Mouse (Mus musculus) kidney, postnatal 25 days (tissue): ENCODE results near the gene Suox.
"Not testable (repeated sequence)": the region's sequence is repeated elsewhere in the genome, so short reads cannot be mapped to it uniquely, and the experiment has no call there.

Experiments
- DNase-seq, 2 experiments: peaks; one replicate each; pipeline ENCODE4 v3.0.0; 2021; ENCODE audit warnings: mixed read lengths in 2 of 2

The Suox gene

DNA sequence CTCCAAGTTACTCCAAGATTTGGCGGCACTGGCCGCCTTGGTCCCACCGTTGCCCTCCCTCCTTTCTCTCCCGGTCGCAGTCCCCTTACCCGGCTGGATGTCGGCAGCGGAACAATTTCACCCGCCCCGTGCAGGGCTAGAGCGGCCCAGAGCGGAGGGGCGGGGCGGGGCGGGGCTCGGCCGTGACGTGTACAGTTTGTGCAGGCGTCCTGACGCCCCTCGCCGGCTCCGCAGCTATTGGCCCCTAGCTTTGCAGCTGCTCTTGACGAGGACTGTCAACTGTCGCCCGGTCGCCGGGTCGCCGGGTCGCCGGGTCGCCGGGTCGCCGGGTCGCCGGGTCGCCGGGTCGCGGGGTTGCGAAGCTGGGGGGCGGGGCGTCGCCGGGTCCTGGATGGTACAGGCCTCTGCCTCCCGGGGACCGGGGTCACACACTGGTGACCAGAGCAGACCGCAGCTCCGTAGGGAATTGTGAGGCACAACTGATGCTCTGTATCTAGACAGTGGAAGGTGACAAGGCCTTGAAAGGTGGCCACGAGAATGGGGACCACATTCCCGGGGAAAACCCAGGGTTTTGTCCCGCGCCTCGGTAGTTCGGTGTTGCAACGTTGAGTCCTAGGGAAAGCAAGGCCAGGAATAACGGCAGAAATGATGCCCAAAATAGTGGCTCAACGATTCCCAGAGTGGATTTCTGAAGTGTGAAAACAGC is at the start of gene Suox:
TSS of gene Suox (minus strand) at position 311 of the 706 bp plus-strand sequence.
- DNase-seq, result peak; percentile 86 to 93

DNA sequence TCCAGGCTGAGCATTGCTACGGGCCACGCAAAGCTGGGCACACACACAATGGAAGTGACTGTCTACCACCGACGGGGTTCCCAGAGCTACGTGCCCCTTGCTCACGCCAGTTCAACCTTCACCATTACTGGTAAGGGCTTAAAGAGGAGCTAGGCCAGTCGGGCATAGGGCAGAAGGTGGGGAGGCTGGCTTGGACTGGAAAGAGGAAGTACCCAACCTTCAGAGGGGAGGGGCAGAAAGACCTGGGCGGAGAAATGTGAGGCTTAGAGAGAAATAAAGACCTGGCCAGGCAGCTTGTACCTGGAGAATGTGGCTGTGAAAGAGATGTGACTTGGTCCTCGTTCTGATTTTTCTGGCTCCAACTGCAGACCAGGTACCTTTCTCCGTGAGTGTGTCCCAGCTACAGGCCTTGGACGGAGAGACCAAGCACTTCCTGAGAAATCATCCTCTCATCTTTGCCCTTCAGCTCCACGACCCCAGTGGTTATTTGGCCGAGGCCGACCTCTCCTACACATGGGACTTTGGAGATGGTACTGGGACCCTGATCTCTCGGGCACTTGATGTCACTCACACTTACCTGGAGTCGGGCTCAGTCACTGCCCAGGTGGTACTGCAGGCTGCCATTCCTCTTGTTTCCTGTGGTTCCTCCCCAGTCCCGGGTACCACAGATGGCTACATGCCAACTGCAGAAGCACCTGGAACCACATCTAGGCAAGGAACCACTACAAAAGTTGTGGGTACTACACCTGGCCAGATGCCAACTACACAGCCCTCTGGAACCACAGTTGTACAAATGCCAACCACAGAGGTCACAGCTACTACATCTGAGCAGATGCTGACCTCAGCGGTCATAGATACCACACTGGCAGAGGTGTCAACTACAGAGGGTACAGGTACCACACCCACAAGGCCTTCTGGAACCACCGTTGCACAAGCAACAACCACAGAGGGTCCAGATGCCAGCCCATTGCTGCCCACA is 42.0 kb upstream of the Suox start:
- DNase-seq, result peak in 1 of 2 experiments; percentile 15

DNA sequence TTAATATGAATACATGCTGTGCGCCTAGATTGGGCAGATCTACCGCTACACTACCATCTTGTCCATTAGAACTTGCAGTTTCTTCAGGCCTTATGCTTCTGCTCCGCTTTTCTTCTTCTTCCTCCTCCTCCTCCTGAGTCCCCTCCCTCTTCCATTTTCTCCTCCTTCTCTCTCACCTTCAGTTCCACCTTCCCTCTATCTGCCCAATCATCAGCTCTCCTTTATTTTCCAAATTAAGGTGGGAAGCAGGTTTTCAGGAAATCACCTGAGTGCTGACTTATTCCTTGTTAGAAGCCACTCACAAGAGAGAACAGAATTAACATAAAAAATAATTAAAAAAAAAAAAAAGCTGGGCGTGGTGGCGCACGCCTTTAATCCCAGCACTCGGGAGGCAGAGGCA is 37.4 kb upstream of the Suox start:
- not testable (repeated sequence) for DNase-seq

DNA sequence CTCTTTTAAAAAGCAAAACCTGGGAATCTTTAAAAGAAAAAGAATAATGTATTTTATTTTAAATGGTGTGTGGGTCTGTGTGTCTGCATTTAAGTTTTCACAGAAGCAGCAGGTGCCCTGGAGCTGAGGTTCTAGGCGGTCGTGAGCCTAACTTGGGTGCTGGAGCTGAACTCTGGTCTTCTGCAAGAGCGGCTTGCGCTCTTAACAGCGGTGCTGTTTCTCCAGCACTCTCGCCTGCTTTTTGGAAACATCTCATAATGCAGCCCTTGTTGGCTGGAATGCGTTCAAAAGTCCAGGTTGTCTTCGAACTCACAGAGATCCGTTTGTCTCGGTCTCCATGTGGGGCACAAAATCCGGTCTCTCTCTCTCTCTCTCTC is 31.4 kb upstream of the Suox start:
- peak in 1 of 2 experiments; percentile 12 for DNase-seq

DNA sequence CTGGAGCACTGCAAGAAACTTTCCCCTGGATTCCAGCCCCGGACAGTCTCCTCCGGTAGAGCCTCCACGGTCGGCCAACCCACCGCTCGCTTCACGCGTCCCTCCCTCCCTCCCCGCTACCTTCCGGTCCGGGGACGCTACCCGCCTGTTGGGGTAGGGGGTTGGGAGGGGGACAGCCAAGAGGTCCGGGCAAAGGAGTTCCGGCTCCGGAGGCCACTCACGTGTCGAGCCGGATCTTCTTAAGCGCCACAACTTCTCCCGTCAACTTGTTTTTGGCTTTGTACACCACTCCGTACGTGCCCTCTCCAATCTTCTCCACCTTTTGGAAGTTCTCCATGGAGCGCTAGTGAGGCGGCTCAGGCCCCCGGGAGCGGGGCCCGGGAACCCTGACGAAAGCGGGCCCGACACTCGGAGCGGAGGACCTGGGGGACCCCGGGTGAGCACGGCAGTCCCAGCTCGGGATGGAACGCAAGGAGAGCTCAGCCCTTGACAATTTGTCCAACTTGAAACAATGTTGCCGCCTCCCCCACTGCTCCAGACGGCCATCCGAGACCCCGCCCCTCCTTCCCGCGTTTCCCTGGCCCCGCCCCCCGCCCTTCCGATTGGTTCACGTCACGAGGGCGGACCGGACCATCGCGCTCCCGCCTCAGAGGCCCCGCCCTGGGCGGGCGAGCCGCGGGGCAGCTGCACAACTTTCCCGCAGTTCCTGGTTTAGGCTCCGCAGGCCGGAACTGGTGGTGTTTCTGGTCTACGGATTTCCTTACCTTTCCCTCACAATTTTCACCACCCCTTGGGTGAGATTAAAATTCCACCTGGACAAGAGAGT is 30.8 kb upstream of the Suox start, which contains the start of gene Cdk2:
TSS of gene Cdk2 (minus strand) at position 541 of the 826 bp plus-strand sequence.
- peak; percentile 96 to 97 for DNase-seq

DNA sequence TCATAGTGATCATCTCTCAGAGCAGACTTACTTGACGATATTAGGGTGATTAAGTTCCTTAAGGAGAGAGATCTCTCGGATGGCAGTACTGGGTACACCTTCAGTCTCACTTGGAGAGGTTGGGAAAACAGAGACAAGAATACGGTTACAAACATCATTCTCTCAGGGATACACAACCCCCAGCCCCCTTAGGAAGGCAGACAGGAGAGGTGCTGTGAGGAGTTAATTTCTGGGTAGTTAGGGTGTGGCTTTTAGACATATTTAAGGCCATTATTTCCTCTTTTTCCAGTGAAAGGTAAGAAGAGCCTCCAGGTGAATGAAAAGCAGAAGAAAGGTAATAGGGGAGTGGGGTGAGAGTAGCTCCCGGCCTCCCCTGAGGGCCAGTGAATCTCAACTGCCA is 30.0 kb upstream of the Suox start, which contains the start of gene Pmel:
TSS of gene Pmel (plus strand) at position 301 of the 400 bp plus-strand sequence.
- DNase-seq, result no peak

DNA sequence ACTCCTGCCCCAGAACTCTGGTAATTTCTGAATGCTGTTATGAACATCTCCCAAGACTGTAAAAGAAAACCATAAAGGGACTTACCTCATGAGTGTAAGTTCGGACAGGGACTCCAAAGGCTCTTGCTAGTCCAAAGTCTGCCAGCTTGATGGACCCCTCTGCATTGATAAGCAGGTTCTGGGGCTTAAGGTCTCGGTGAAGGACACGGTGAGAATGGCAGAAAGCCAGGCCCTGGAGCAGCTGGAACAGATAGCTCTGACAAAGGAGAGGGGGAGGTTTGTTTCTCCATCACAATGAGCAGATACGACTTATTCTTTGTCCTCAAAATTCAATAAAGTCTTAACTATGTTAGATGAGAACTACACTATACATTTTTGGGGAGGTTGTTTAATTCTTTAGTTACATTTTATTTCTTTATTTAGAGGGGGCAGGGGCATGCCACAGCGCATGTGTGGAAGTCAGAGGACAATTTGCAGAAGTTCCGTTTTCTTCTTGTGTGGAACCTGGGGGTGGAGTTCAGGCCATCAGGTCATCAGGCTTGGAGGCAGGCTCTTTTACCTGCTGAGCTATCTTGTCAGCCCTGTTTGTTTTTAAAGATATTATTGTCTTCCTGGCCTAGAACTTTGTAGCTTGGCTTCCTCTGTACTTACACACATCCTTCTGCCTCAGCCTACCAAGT is 28.6 kb upstream of the Suox start:
- no peak for DNase-seq

DNA sequence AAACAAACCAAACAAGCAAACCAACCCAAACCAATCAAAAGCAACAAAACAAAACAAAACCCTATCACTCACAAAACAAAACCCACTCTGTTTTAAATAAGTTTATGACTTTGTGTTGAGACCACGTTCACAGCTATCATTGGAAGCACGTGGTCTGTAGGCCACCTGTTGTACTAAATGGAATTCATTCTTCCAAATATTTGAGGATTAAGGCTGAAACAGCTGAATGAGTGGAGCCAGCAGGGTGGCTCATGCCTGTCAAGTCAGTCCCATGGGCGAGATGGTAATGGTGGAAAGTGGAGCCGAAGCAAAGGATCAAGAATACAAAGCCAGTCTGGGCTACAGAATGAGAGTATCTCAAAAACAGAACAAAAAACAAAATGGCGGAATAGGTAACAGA is 26.8 kb upstream of the Suox start:
- no peak for DNase-seq

DNA sequence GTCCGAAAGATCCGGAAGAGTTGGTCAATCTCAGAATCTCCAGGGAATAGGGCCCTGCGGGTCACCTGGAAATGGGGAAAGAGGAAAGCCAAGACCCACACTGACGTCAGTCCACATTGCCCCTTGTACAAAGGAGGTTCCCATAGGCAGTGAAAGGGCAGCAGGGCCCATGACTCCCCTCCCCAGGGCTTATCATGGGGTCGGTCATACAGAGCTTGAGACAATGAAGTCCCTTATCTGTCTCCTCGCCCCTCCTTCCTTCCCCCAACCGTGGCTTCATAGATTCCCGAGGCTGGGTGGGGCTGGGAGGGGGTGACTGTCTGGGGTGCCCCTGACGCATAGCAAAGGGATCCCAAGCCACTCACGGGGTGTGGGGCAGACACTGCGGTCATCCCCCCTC is 25.7 kb upstream of the Suox start:
- DNase-seq, result no peak

DNA sequence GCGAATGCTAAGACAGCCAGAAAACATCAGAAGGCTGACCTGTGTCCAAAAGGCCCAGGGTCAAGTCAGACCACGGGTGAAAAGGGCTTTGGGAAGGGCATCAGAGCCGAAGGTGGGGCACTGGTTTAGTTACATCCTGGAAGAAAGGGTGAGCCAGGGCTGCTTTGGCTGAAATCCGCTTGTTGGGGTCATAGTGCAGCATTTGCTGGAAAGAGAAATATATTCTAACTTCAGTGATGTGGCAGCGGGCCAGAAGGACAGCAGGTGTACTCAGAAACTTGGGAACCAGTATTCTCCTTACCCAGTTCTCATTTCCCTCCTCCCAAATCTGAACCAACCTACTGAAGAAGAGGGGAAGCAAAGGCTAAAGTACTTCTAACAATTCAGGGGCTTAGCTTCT is 25.1 kb upstream of the Suox start:
- DNase-seq, result peak; percentile 77 to 80

DNA sequence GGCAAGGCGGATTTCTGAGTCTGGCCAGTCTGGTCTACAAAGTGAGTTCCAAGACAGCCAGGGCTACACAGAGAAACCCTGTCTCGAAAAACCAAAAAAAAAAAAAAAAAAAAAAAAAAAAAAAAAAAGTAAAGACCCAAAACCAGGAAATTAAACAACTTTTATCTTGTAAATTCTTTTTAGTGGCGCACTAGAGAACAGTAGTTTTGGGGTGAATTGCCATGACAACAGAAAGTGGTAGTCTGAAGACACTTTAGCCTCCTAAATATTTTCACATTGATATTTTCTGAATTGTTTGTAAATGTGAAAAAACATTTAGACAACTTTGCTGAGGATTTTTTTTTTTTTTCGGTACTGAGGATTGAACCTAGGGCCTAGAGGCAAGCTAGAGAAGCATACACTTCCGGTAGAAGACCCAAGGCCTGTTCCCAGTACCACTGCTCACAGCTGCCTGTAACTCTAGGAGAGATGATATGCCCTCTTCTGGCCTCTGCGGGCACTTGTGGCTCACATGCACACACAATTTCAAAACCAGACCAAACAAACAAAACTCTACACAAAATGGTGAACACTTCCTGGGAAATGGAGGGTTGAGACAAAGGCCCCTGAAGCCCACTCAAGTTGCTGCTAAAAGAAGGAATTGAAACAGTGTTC is 23.3 kb upstream of the Suox start:
- no peak for DNase-seq

DNA sequence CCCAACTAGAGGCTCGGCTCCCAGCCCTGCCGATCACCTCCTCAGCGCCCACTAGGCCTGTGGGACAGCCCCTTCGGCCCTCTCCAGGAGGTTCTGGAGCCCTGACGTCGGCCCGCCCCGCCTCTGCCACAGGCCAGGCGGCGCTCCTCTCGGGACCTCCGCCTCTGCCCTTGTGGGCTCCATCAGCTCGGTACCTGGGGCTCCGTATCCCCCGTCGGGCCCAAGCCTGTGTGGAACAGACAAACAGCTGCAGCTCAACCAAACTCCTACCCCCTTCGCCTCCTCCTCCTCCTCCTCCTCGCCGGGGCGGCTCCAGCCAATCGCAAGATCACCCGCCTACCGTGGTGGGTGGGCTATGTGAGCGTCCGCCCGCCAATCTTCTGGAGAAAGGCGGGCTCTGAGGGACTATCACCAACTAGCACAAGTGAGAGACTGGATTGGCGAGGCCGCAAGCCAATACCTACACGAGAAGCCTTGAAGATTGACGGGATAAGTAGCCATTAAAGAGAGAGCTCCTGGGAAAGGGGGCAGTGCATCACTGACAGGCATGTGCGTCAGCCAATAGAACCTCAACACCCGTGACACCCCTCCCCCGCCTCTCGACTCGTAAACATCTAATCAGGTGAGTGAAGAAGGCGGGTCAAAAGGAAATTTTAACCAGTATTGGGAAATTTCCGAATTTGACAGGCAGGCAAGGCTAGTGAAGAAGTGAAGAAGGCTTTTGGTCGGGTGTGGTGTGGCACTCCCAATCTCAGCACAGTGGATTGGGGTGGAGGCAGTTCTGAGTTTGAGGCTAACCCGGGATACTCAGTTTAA is 22.3 kb upstream of the Suox start, which contains the start of gene Rab5b:
TSS of gene Rab5b (minus strand) at position 273 of the 816 bp plus-strand sequence.
- peak; percentile 98 to 100 for DNase-seq

DNA sequence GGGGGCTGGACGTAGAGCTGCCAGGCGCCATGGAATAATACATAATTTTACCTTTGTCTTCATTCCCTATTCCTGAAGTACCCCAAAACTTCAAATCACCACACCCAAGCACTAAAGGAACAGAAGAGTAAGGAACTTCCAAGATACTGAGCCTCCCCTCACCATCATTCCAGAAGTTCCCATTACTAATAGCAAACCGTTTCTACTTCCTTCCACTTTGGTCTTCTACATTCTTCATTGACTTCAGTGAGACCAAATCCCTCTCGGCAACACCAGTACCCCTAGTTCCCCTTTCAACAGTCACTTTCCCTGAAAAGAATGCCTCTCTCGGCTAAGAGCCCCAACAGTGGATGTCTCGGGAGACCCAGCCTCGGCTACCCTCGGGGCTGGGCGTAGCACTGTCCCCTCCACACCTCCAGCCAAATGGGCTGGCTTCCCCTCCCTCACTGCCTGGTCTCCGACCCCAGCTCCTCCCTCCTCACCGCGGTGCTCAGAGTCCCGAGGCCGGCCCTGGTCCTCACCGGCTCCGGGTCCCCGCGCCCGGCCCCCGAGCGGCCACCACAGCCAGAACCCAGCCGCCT is 21.6 kb upstream of the Suox start:
- no peak for DNase-seq

DNA sequence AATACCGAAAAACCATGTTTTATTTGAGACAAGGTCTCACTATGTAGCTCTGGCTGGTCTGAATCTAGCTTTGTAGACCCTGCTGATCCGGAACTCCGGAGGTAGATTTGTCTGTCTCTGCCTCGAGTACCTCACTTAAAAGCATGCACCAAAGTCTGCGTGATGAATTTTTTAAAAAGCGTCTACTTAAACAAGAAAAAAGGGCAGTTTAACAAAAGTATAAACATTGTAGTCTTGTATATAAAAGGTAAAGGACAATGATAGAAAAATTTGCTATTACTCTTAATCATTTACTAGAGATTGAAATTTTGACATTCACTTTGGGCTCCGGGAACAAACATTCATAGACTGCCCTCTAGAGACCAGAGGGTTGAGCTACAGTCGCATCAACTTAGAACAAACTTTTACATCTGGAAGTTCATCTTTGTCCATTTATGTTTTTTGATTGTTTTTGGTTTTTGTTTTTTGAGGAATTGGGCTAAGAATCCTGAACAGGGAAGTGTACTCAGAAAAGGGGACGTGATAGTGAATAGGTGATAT is 666 bp upstream of the Suox start:
- DNase-seq, result peak in 1 of 2 experiments; percentile 45

DNA sequence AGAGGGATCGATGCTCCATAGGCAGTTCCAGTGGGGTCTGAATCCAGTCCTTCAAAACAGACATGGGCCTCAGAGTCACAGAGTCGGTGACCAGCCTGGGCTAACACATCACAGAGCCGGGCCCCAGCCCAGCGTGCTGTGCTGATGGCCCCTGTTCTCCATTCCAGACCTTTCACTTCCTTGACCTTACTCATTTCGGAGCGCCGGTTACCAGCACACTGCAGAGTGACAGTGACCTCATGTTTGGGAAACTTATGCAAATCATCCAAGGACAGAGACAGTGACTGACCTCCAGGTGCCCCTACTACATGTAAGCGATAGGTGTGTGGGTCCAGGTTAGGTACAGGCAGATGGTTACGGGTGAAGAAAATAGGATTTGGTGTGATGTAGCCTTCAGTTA is 2.7 kb downstream of the Suox start:
- no peak for DNase-seq

DNA sequence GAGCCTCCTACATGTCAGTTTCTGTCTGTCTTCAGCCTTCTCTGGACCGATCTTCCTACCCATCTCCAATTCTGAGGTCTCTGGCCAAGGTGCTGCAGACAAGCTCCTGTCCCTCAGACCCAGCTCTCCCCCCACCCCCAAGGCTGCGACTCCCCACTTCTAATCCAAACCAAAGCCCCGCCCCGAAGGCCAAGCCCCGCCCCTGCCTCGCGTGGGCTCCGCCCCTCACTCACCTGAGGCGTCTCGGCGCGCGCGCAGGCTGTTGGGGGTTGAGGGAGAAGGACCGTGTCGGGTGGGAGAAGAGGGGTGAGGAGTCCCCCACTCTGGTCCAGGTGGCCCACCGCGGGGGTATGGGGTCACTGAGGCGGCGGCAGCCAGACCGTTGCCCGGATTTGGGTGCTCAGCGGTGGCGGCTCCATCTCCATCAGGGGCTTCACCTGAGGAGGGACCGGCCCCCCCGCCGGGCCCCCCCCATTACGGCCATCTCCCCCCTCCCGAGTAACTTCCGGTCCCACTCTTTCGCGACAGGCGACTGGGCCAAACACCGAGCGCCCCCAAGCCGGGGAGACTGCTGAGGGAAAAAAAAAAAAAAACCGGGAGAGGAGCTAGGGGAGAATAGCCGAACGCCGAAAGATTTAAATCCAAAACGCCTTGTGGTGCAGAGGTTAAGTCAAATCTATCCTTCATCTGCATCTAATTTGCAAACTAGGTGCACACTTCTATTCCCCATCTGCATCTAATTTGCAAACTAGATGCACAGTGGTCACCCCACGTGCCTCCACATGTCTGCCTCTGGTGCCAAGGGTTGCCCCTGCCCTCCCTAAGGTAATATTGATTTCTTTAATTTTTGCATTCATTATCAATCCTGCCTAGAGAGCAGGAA is 4.8 kb downstream of the Suox start:
- DNase-seq, result peak; percentile 87 to 88

DNA sequence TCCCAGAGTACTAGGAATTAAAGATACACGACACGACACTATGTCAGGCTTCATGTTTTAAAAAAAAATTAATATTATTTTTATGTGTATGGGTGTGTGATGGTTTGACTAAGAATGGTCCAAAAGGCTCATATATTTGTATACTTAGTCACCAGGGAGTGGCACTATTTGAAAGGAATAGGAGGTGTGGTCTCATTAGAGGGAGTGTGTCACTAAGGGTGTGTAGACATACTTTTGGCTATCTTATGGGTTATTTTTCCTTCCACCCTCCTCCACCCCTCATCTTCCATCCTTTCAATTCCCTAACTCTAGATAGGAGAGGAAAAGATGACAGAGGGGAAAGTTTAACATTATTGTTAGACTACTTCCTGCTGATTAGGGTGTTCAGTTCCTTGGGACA is 8.1 kb downstream of the Suox start:
- DNase-seq, result no peak

DNA sequence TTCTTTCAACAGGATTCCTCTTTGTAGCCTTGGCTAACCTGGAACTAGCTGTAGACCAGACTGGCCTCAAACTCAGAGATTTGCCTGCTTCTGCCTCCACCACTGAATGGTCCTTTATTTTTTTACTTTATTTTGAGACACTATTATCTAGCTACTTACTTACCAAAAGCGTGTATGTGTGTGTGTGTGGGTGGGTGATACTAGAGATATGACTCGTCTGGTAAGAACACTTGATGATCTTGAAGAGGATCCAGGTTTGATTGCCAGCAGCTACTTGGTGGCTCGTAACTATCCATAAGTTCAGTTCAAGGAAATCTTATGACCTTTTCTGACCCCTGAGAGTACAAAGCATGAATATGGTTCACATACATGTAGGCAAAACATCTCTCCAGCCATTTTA is 8.6 kb downstream of the Suox start:
- no peak for DNase-seq

DNA sequence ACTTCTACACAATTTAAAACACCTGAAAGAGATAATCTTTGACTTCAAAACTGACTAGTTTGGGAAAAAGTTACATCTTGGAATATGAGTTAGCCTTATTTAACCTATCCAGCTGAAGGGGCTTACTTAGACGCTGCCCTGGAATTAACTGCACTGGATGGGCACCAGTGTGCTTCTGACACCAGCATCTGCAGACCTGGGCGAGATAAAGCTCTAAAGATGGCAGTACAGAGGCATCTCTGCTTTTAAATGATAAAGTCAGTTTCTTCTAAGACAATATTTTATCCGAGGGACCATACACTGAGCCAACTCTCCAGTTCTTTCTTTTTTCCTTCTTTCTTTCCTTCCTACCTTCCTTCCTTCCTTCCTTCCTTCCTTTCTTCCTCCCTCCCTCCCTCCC is 9.1 kb downstream of the Suox start:
- no peak for DNase-seq
